Mouse (Mus musculus) CH12.LX (cell line): Measurements from ENCODE around the gene Ppt1. TPM values are rescaled to one million over a fixed set of nuclear protein-coding genes. Genes with fewer than 3 reads are reported as not detected.

Experiments used
- DNase-seq: peaks from one replicate; pipeline ENCODE4 v3.0.0-alpha.2; 2013; ENCODE audit errors: extremely low read depth
- H3K27ac ChIP-seq: 2 replicates; pipeline ENCODE4 v1.5.1; 2012; ENCODE audit warnings: low read depth, mild to moderate bottlenecking, control low read depth, moderate library complexity; ENCODE audit not compliant: insufficient read depth
- H3K27me3 ChIP-seq: replicated peaks from 2 replicates; pipeline ENCODE3; 2012; ENCODE audit warnings: inconsistent platforms
- H3K36me3 ChIP-seq, 2 experiments: replicated peaks in 1 of 2; 2 replicates each; pipeline versions ENCODE3 to v1.6.1; 2012; ENCODE audit warnings: inconsistent platforms in 1 of 2, low read length in 1 of 2, mild to moderate bottlenecking in 1 of 2, mixed read lengths in 1 of 2, moderate library complexity in 1 of 2; ENCODE audit not compliant: control insufficient read depth in 1 of 2, insufficient read depth in 1 of 2
- H3K4me1 ChIP-seq, 2 experiments: 2 replicates each; pipeline ENCODE4 v1.6.1; 2012; ENCODE audit warnings: inconsistent platforms in 1 of 2, moderate library complexity in 1 of 2; ENCODE audit not compliant: insufficient read depth in 2 of 2, control insufficient read depth in 1 of 2
- H3K4me2 ChIP-seq: 2 replicates; pipeline ENCODE4 v1.6.1; 2012; ENCODE audit warnings: low read depth, mild to moderate bottlenecking, control low read depth; ENCODE audit not compliant: poor library complexity, insufficient read depth, severe bottlenecking
- H3K4me3 ChIP-seq, 3 experiments: fragments of 150-350 bp in 1 of 3; sonication (generic) in 1 of 3; replicated peaks in 1 of 3; 2 replicates each; pipeline versions ENCODE3 to v1.5.1; 2011 to 2012; ENCODE audit warnings: low read depth in 2 of 3, low read length in 2 of 3, mild to moderate bottlenecking in 2 of 3, moderate library complexity in 2 of 3, control low read depth in 1 of 3, improper control_type of control experiment in 1 of 3, inconsistent platforms in 1 of 3, mixed read lengths in 1 of 3; ENCODE audit not compliant: poor library complexity in 1 of 3
- H3K79me2 ChIP-seq: replicated peaks from 2 replicates; pipeline ENCODE4 v1.6.1; 2012; ENCODE audit warnings: mild to moderate bottlenecking, moderate library complexity; ENCODE audit not compliant: control insufficient read depth, poor library complexity, insufficient read depth, severe bottlenecking; ENCODE audit errors: extremely low read depth
- H3K9ac ChIP-seq: 2 replicates; pipeline ENCODE4 v1.6.1; 2012; ENCODE audit warnings: low read depth, mild to moderate bottlenecking, control low read depth, moderate library complexity; ENCODE audit not compliant: insufficient read depth
- H3K9me3 ChIP-seq: replicated peaks from 2 replicates; pipeline ENCODE3; 2012; ENCODE audit warnings: low read length, inconsistent platforms, mixed read lengths
- CHD1 ChIP-seq: IDR thresholded peaks from 2 replicates; pipeline ENCODE4 v1.6.1; 2012; ENCODE audit warnings: low read depth, low read length, improper control_type of control experiment, inconsistent platforms
- CTCF ChIP-seq, 2 experiments: IDR thresholded peaks in 1 of 2; conservative IDR thresholded peaks in 1 of 2; 2 replicates each; pipeline ENCODE4 v1.5.1; 2011 to 2012; ENCODE audit warnings: low read depth in 2 of 2, low read length in 2 of 2, improper control_type of control experiment in 1 of 2, inconsistent platforms in 1 of 2, mild to moderate bottlenecking in 1 of 2, moderate library complexity in 1 of 2
- E2F4 ChIP-seq: IDR thresholded peaks from 2 replicates; pipeline ENCODE4 v1.6.1; 2011; ENCODE audit warnings: low read depth, low read length, improper control_type of control experiment; ENCODE audit not compliant: insufficient replicate concordance
- ELF1 ChIP-seq: IDR thresholded peaks from 2 replicates; pipeline ENCODE4 v1.6.1; 2014; ENCODE audit warnings: low read depth, mild to moderate bottlenecking, inconsistent platforms, low read length, improper control_type of control experiment
- EP300 ChIP-seq: IDR thresholded peaks from 2 replicates; pipeline ENCODE4 v1.6.1; 2011; ENCODE audit warnings: low read length, improper control_type of control experiment
- GABPA ChIP-seq: IDR thresholded peaks from 2 replicates; pipeline ENCODE4 v1.6.1; 2012; ENCODE audit warnings: low read depth, low read length, improper control_type of control experiment, inconsistent platforms; ENCODE audit not compliant: insufficient replicate concordance
- IRF4 ChIP-seq: IDR thresholded peaks from 2 replicates; pipeline ENCODE4 v1.6.1; 2014; ENCODE audit warnings: low read depth, mild to moderate bottlenecking, inconsistent platforms, low read length, improper control_type of control experiment
- JUN ChIP-seq: IDR thresholded peaks from 2 replicates; pipeline ENCODE4 v1.6.1; 2011; ENCODE audit warnings: low read depth, mild to moderate bottlenecking, low read length, improper control_type of control experiment, moderate library complexity; ENCODE audit not compliant: insufficient read depth
- KAT2A ChIP-seq: IDR thresholded peaks from 2 replicates; pipeline ENCODE4 v1.6.1; 2012; ENCODE audit warnings: low read length, improper control_type of control experiment, inconsistent platforms; ENCODE audit not compliant: insufficient replicate concordance
- MAFK ChIP-seq: IDR thresholded peaks from 2 replicates; pipeline ENCODE4 v1.6.1; 2011; ENCODE audit warnings: low read length, improper control_type of control experiment; ENCODE audit not compliant: insufficient replicate concordance
- MAX ChIP-seq: IDR thresholded peaks from 2 replicates; pipeline ENCODE4 v1.6.1; 2011; ENCODE audit warnings: low read length, improper control_type of control experiment
- MXI1 ChIP-seq: IDR thresholded peaks from 2 replicates; pipeline ENCODE4 v1.6.1; 2011; ENCODE audit warnings: mild to moderate bottlenecking, low read depth, low read length, improper control_type of control experiment
- MYC ChIP-seq: IDR thresholded peaks from 2 replicates; pipeline ENCODE4 v1.6.1; 2011; ENCODE audit warnings: low read depth, mild to moderate bottlenecking, improper control_type of control experiment, low read length
- NELFE ChIP-seq: IDR thresholded peaks from 2 replicates; pipeline ENCODE4 v1.6.1; 2011; ENCODE audit warnings: low read depth, low read length, improper control_type of control experiment
- NRF1 ChIP-seq: IDR thresholded peaks from 2 replicates; pipeline ENCODE4 v1.6.1; 2014; ENCODE audit warnings: low read depth, mild to moderate bottlenecking, inconsistent platforms, low read length, improper control_type of control experiment, moderate library complexity
- PAX5 ChIP-seq: IDR thresholded peaks from 2 replicates; pipeline ENCODE4 v1.6.1; 2012; ENCODE audit warnings: low read length, inconsistent platforms, mixed read lengths
- POLR2AphosphoS2 ChIP-seq: IDR thresholded peaks from 2 replicates; pipeline ENCODE4 v1.6.1; 2011; ENCODE audit warnings: low read depth, low read length, improper control_type of control experiment
- RAD21 ChIP-seq: IDR thresholded peaks from 2 replicates; pipeline ENCODE4 v1.6.1; 2011; ENCODE audit warnings: low read depth, mild to moderate bottlenecking, low read length, improper control_type of control experiment, moderate library complexity
- SIN3A ChIP-seq: IDR thresholded peaks from 2 replicates; pipeline ENCODE4 v1.6.1; 2012; ENCODE audit warnings: low read length, improper control_type of control experiment, inconsistent platforms
- SMC3 ChIP-seq: IDR thresholded peaks from 2 replicates; pipeline ENCODE4 v1.6.1; 2011; ENCODE audit warnings: low read depth, low read length, improper control_type of control experiment
- TCF12 ChIP-seq: IDR thresholded peaks from 2 replicates; pipeline ENCODE4 v1.6.1; 2014; ENCODE audit warnings: low read depth, mild to moderate bottlenecking, inconsistent platforms, low read length, improper control_type of control experiment
- UBTF ChIP-seq: IDR thresholded peaks from 2 replicates; pipeline ENCODE4 v1.6.1; 2012; ENCODE audit warnings: low read depth, mild to moderate bottlenecking, inconsistent platforms, low read length, improper control_type of control experiment, moderate library complexity
- USF1 ChIP-seq: IDR thresholded peaks from 2 replicates; pipeline ENCODE4 v1.6.1; 2014; ENCODE audit warnings: low read depth, mild to moderate bottlenecking, inconsistent platforms, low read length, improper control_type of control experiment
- ZC3H11A ChIP-seq: IDR thresholded peaks from 2 replicates; pipeline ENCODE4 v1.6.1; 2012; ENCODE audit warnings: low read depth, mild to moderate bottlenecking, inconsistent platforms, low read length, improper control_type of control experiment
- ZMIZ1 ChIP-seq: IDR thresholded peaks from 2 replicates; pipeline ENCODE4 v1.6.1; 2012; ENCODE audit warnings: low read depth, mild to moderate bottlenecking, inconsistent platforms, low read length, improper control_type of control experiment
- ZNF384 ChIP-seq: IDR thresholded peaks from 2 replicates; pipeline ENCODE4 v1.6.1; 2012; ENCODE audit warnings: low read depth, low read length, improper control_type of control experiment, inconsistent platforms
- dilution Hi-C: fragments of 300-500 bp; cut with MboI; formaldehyde crosslinking; loops from 2 replicates; pipeline ENCODE4 v1.14.3; 2020; ENCODE audit warnings: low sequenced_read_pairs; ENCODE audit not compliant: extremely low pct_unique_long_range_greater_than_20kb, extremely low pct_ligation_motif_present
- in situ Hi-C: fragments of 300-500 bp; cut with MboI; formaldehyde crosslinking; loops from 3 replicates; pipeline ENCODE4 v1.14.3; 2019; ENCODE audit warnings: low sequenced_read_pairs, low pct_ligation_motif_present, low pct_unique_long_range_greater_than_20kb, mixed read lengths
- polyA plus RNA-seq: library from polyadenylated mRNA; unstranded; fragments of >175 nt; gene quantifications from 2 replicates; pipeline ENCODE4 v1.2.1, GENCODE M21; 2012; ENCODE audit warnings: low read depth; ENCODE audit not compliant: insufficient read length
- total RNA-seq, 2 experiments: library from RNA; depleted of rRNA; stranded (reverse); fragments of 300-350 nt in 1 of 2; fragments of >200 nt in 1 of 2; gene quantifications; 2 replicates each; pipeline ENCODE4 v1.2.3; 2012 to 2014

Ppt1 gene
- total and polyA plus RNA-seq, 3 experiments, result 23.8 to 30.7 (median 23.9) TPM

- no peaks in the 10 kb centered on the region for H3K79me2 ChIP-seq
- H3K4me3 ChIP-seq, result no peak overlapping the region
- no peak for DNase-seq
- no peaks in the 10 kb centered on the region for H3K9me3 ChIP-seq
- H3K36me3 ChIP-seq, result peaks cover 80 to 87% of the 10 kb centered on the region in 2 experiments
- dilution Hi-C loops (no loop called here), in situ Hi-C loops (no loop called here)
- TF ChIP-seq USF1, result no peak
- no peak for TF ChIP-seq ZMIZ1
- TF ChIP-seq CTCF (conservative IDR thresholded peaks at IDR 0.05 in 1 of 2, IDR thresholded peaks at IDR 0.05 in 1 of 2; ENCODE audit: low read depth in 2 of 2, low read length in 2 of 2), result no peak
- TF ChIP-seq ZC3H11A, result no peak
- TF ChIP-seq POLR2AphosphoS2, result no peak
- TF ChIP-seq ZNF384, result no peak
- no peak for TF ChIP-seq GABPA
- no peak for TF ChIP-seq NRF1
- no peaks in the 10 kb centered on the region for H3K27me3 ChIP-seq
- H3K27ac ChIP-seq, result no peak overlapping the region
- H3K4me1 ChIP-seq, result no peaks in the 10 kb centered on the region
- no peak overlapping the region for H3K4me2 ChIP-seq
- no peak overlapping the region for H3K9ac ChIP-seq
Measured at GRCm38 (mm10) chr4:122861836-122862235, 25.8 kb downstream of the Ppt1 start.

DNA sequence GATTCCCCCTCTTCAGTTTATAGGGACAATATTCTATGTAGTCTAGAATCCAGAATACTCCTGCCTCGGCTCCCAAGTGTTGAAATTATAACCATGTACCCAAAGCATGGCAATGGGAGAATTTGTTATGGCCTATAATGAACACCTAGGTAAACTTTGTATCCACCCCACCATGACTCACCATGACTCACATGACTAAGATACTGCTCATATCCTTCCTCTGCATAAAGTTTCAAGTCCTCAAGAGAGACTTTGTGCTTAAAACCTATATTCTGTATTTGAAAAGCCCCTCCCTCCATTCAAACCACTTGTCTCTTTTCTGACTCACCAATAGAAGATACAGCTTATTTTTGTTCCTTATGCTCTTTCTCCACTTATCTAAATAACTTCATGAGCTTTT is 32.0 kb downstream of the Ppt1 start:
- dilution Hi-C loops, result no loop called here
- H3K36me3 ChIP-seq, result peaks cover 64 to 80% of the 10 kb centered on the region in 2 experiments

DNA sequence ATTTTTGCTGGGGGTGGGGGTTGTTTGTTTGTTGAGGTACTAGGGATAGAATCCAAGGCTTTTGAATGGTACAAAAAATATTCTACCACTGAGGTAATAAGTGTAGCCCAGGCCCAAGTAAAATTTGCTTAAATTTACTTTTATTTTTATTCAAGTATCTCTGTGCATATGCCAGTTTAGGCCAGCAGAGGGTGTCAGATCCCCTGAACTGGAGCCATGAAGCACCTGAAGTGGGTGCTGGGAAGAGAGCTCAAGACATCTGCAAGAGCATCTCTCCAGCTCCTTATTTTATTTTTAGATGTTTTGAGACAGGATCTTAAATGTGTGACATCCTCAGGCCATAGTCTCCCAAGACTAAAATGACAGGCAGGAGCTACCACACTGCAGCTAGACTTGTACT is 34.0 kb downstream of the Ppt1 start:
- DNase-seq, result peak; percentile 56
- Histone ChIP-seq H3K9me3 (no peaks in the 10 kb centered on the region), H3K9ac (no peak overlapping the region), H3K4me3 (no peak overlapping the region), H3K27ac (no peak overlapping the region), H3K36me3 (peaks cover 49 to 69% of the 10 kb centered on the region in 2 experiments), H3K4me2 (no peak overlapping the region), H3K4me1 (peaks cover 23 to 67% of the 10 kb centered on the region in 2 experiments), H3K27me3 (no peaks in the 10 kb centered on the region), H3K79me2 (peaks cover 32% of the 10 kb centered on the region)
- dilution Hi-C loops (no loop called here), in situ Hi-C loops (no loop called here)
- no peak for TF ChIP-seq PAX5
- no peak for TF ChIP-seq JUN
- peak; percentile 69 for TF ChIP-seq RAD21
- no peak for TF ChIP-seq MAFK
- TF ChIP-seq ELF1, result no peak
- TF ChIP-seq IRF4, result no peak
- no peak for TF ChIP-seq KAT2A
- 0 out of 2 replicates have a peak, but pooled peaks have one; percentile 21 for TF ChIP-seq MYC
- peak; percentile 48; the same call in 1 of the 2 replicates for TF ChIP-seq SIN3A
- TF ChIP-seq EP300, result 0 out of 2 replicates have a peak, but pooled peaks have one; percentile 13
- TF ChIP-seq NRF1, result no peak
- no peak for TF ChIP-seq NELFE
- TF ChIP-seq MAX, result no peak
- no peak for TF ChIP-seq E2F4
- no peak for TF ChIP-seq UBTF
- TF ChIP-seq ZMIZ1, result no peak
- TF ChIP-seq MXI1, result no peak
- TF ChIP-seq CHD1, result no peak

More for the DNA sequence above, 32.0 kb downstream of the Ppt1 start:
- Histone ChIP-seq H3K4me1 (peaks cover 18 to 51% of the 10 kb centered on the region in 2 experiments), H3K27me3 (no peaks in the 10 kb centered on the region), H3K4me2 (no peak overlapping the region), H3K9ac (no peak overlapping the region), H3K79me2 (peaks cover 13% of the 10 kb centered on the region), H3K4me3 (no peak overlapping the region), H3K27ac (no peak overlapping the region), H3K9me3 (no peaks in the 10 kb centered on the region)
- no peak for DNase-seq
- in situ Hi-C loops, result no loop called here
- TF ChIP-seq GABPA (no peak), UBTF (no peak), ZNF384 (no peak), TCF12 (no peak), ZC3H11A (no peak), ELF1 (no peak), SMC3 (no peak), CTCF (conservative IDR thresholded peaks at IDR 0.05 in 1 of 2, IDR thresholded peaks at IDR 0.05 in 1 of 2; ENCODE audit: low read depth in 2 of 2, low read length in 2 of 2) (no peak)
